Mouse (Mus musculus): Measurements from ENCODE around the gene Il13. TPM values are rescaled to one million over a fixed set of nuclear protein-coding genes. Genes with fewer than 3 reads are reported as not detected.

The Il13 gene
- total and polyA plus RNA-seq, 3 experiments: not detected

DNA sequence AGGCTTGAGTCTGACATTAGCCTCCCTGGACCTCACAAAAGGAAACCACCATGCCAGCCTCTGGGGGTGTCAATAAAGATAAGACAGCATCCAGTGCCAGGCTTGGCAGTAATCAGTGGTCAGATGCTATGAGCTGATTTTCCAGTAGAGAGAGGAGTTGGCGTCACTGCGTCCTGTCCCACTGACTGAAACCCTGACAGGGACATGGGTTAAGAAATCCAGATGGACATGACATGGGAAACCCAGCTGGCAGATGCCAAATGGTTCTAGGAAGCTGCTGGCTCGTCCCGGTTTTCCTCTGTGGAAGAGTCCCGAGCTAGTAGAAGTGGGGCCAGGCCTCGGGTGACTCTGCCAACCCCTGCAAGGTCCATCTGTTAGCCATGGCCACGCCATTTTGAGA lies 858 bp downstream of the Il13 start (continued):
- TF ChIP-seq ZMIZ1 (IDR thresholded peaks at IDR 0.05; ENCODE audit: low read depth, low read length) (no peak), NRF1 (IDR thresholded peaks at IDR 0.05; ENCODE audit: insufficient read depth, low read depth, low read length, poor library complexity, severe bottlenecking) (no peak), ELF1 (IDR thresholded peaks at IDR 0.05; ENCODE audit: low read depth, low read length) (no peak), HCFC1 (IDR thresholded peaks at IDR 0.05; ENCODE audit: low read depth, low read length) (no peak), JUND (IDR thresholded peaks at IDR 0.05; ENCODE audit: low read depth, low read length) (no peak), CTCF (IDR thresholded peaks at IDR 0.05 in 2 of 3, conservative IDR thresholded peaks at IDR 0.05 in 1 of 3; ENCODE audit: control insufficient read depth in 1 of 3, insufficient read depth in 1 of 3, low read depth in 2 of 3, low read length in 3 of 3, poor library complexity in 1 of 3, severe bottlenecking in 1 of 3) (no peak), POLR2A (IDR thresholded peaks at IDR 0.05; ENCODE audit: control insufficient read depth in 1 of 2, insufficient read depth in 1 of 2, low read depth in 1 of 2, low read length in 2 of 2, poor library complexity in 1 of 2) (0 out of 4 replicates have a peak, but pooled peaks of 1 of the 2 experiments have one; percentile 17), MYB (IDR thresholded peaks at IDR 0.05; ENCODE audit: low read depth, low read length) (no peak), MYC (IDR thresholded peaks at IDR 0.05; ENCODE audit: low read depth, low read length) (no peak), ZC3H11A (IDR thresholded peaks at IDR 0.05; ENCODE audit: low read depth, low read length) (no peak)

- H3K4me3 ChIP-seq (ENCODE audit: control insufficient read depth in 1 of 2, insufficient read depth in 1 of 2, low read depth in 2 of 2, low read length in 2 of 2): no peak overlapping the region
- H3K36me3 ChIP-seq (ENCODE audit: control insufficient read depth in 1 of 2, insufficient read depth in 2 of 2, low read length in 2 of 2): peaks cover 0 to 31% of the 10 kb centered on the region in 2 experiments; a peak in 2 of 4 replicates
- no peak overlapping the region for H3K9ac ChIP-seq (ENCODE audit: control insufficient read depth, low read depth, low read length, poor library complexity, severe bottlenecking)
- no peaks in the 10 kb centered on the region for H3K9me3 ChIP-seq (replicated peaks; ENCODE audit: insufficient read depth, low read length)
- peak; percentile 61 for DNase-seq (ENCODE audit: low read depth, low spot score)
- H3K27ac ChIP-seq (ENCODE audit: control insufficient read depth, low read depth, low read length): no peak overlapping the region
- no peaks in the 10 kb centered on the region for H3K27me3 ChIP-seq (ENCODE audit: control insufficient read depth in 1 of 2, insufficient read depth in 2 of 2, low read length in 2 of 2)
- peaks cover 28 to 47% of the 10 kb centered on the region in 2 experiments for H3K4me1 ChIP-seq (ENCODE audit: control insufficient read depth in 1 of 2, insufficient read depth in 2 of 2, low read length in 2 of 2)
- TF ChIP-seq ZNF384 (IDR thresholded peaks at IDR 0.05; ENCODE audit: low read depth, low read length) (no peak), GABPA (IDR thresholded peaks at IDR 0.05; ENCODE audit: low read depth, low read length) (no peak), POLR2AphosphoS2 (IDR thresholded peaks at IDR 0.05; ENCODE audit: low read length) (no peak), MAZ (IDR thresholded peaks at IDR 0.05; ENCODE audit: low read depth, low read length) (no peak), RAD21 (IDR thresholded peaks at IDR 0.05; ENCODE audit: low read depth, low read length) (peak; percentile 13; the same call in 1 of the 2 replicates), ELF1 (IDR thresholded peaks at IDR 0.05; ENCODE audit: low read depth, low read length) (no peak), MXI1 (IDR thresholded peaks at IDR 0.05; ENCODE audit: low read depth, low read length) (no peak), ZKSCAN1 (IDR thresholded peaks at IDR 0.05; ENCODE audit: low read depth, low read length) (no peak), MYC (IDR thresholded peaks at IDR 0.05; ENCODE audit: low read depth, low read length) (no peak), POLR2AphosphoS5 (IDR thresholded peaks at IDR 0.05; ENCODE audit: borderline replicate concordance, low read depth, low read length) (no peak), E2F4 (IDR thresholded peaks at IDR 0.05; ENCODE audit: borderline replicate concordance, low read depth, low read length) (no peak), JUND (IDR thresholded peaks at IDR 0.05; ENCODE audit: low read depth, low read length) (no peak), USF1 (IDR thresholded peaks at IDR 0.05; ENCODE audit: low read depth, low read length) (no peak), MAFK (IDR thresholded peaks at IDR 0.05; ENCODE audit: borderline replicate concordance, low read depth, low read length) (no peak), SMC3 (IDR thresholded peaks at IDR 0.05; ENCODE audit: low read depth, low read length) (peak; percentile 42), HCFC1 (IDR thresholded peaks at IDR 0.05; ENCODE audit: low read depth, low read length) (no peak), MAX (IDR thresholded peaks at IDR 0.05; ENCODE audit: low read length) (no peak), NELFE (IDR thresholded peaks at IDR 0.05; ENCODE audit: low read depth, low read length) (no peak), UBTF (IDR thresholded peaks at IDR 0.05; ENCODE audit: borderline replicate concordance, insufficient read depth, low read depth, low read length) (no peak), CTCF (IDR thresholded peaks at IDR 0.05 in 2 of 3, conservative IDR thresholded peaks at IDR 0.05 in 1 of 3; ENCODE audit: control insufficient read depth in 1 of 3, insufficient read depth in 1 of 3, low read depth in 2 of 3, low read length in 3 of 3, poor library complexity in 1 of 3, severe bottlenecking in 1 of 3) (peak; percentile 45 to 67 (median 65))
- H3K79me2 ChIP-seq (ENCODE audit: control insufficient read depth, insufficient read depth, low read length, poor library complexity): no peaks in the 10 kb centered on the region; the same call in 1 of the 2 replicates
These were observed 2.3 kb downstream of the Il13 start for GRCm38 (mm10) chr11:53632122-53632733.
